Mouse (Mus musculus): Measurements from ENCODE around the gene Gsta2. TPM values are rescaled to one million over a fixed set of nuclear protein-coding genes. Genes with fewer than 3 reads are reported as not detected.
"Not testable (repeated sequence)": the region's sequence is repeated elsewhere in the genome, so short reads cannot be mapped to it uniquely, and the experiment has no call there.

Gene Gsta2
- polyA plus RNA-seq, 1 experiment from 2014 or later = not detected

DNA sequence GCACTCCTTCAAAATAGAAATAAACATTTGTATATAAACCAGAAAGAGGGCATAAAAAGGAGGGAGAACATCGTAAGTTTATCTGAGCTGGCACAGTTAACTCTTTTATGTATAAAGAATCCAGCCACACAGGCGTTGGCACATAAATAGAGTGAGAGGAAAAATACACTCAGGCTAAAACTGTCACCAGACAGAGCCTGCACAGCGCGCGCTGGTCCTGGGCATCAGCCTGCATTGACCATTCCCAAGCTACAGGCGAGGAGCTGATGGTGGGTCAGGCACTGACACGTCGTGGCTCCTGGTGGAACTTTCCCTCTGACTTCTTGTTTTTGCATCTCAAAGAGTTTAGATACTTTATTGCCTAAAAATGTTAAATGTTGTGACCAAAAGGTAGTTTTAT lies 63.1 kb downstream of the Gsta2 start:
- 92% methylated on average over 8 of the region's 8 CpGs for WGBS
- H3K27ac ChIP-seq (replicated peaks); H3K4me3 ChIP-seq; H3K9me3 ChIP-seq; H3K9ac ChIP-seq; H3K4me1 ChIP-seq (replicated peaks); H3K4me2 ChIP-seq; ATAC-seq (ENCODE audit: low FRiP score, low read depth); H3K27me3 ChIP-seq; H3K36me3 ChIP-seq: not testable (repeated sequence)

DNA sequence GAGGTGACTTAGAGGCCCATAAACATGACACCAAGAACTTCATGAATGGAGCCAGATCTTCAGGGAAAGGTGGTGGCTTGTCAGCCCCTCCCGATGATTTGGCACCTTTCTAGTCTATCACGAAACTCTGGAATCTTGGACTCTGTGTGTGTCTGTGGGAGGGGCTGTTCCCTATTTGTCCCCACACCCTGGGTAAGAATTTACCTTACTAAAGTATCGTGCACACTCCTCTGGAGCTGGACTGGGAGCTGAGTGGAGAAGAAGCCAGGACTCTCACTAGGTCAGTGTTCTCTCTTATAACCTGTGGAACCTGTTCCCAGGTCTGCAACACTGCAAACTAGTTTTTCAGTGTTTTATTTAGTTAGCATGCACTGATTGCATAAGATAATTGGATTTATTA lies 65.9 kb downstream of the Gsta2 start, which contains the start of gene Gm10639:
Gene Gm10639 (plus strand): TSS at position 201 of the 400 bp plus-strand sequence.
- not testable (repeated sequence) for H3K4me1 ChIP-seq (replicated peaks)
- 93% methylated on average over 3 of the region's 3 CpGs for WGBS

DNA sequence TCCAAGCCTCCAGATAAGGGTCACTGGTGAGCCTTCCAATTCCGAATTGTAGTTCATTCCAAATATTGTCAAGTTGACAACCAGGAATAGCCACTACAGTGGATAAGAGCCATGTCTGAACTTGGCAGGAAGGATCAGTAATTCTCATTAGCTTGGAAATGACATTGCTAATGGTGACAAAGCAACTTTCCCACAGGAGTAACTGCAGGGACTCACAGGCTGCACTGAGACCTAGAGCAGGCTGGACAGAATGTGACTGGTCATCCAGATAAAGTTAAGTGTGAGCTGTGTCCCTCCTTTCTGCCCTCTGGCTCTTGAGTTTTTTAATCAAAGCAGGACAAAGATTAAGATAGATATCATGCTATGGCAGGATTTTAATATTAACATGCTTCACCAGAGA lies 66.5 kb downstream of the Gsta2 start:
- not testable (repeated sequence) for H3K9me3 ChIP-seq; H3K27me3 ChIP-seq; H3K4me1 ChIP-seq (replicated peaks); H3K4me2 ChIP-seq; H3K9ac ChIP-seq; ATAC-seq (ENCODE audit: low FRiP score, low read depth); H3K27ac ChIP-seq (replicated peaks); H3K4me3 ChIP-seq; H3K36me3 ChIP-seq
- 83% methylated on average over 1 of the region's 1 CpGs for WGBS

More for the DNA sequence above, 65.9 kb downstream of the Gsta2 start, which contains the start of gene Gm10639:
- H3K4me2 ChIP-seq; H3K4me3 ChIP-seq; ATAC-seq (ENCODE audit: low FRiP score, low read depth); H3K27ac ChIP-seq (replicated peaks); H3K36me3 ChIP-seq; H3K9me3 ChIP-seq; H3K27me3 ChIP-seq; H3K9ac ChIP-seq: not testable (repeated sequence)

DNA sequence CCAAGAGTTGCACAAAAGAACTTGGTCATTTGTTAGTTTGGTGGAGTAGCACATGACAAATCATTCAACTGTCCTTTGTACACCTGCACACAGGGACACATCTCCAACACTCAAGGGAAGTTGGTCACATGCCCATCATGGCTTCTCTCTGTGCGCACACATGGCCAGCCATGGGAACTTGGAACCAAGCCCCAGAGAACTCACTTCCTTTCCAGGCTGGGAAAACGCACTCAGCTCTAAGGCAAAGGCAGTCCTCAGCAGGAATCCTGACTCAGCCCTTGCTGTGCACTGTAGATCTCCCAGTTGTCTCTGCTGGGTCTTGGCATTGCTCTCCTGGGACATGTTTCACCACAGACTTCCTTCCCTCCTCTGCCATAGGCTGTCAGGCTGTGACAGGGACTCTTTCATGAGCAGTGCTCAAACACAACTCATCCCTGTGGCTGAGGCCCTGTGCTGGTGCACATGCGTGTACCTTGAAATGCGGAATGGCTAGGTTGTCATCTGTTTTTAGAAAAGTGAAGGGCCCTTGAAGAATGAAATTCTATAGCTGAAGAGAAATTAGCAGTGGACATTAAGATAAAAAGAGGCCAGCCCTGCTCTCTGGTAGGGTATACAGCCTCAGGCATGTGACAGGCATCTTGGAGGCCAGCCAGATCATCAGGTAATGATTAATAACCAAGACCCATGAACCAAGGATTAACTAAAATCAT lies 73.4 kb downstream of the Gsta2 start:
- H3K36me3 ChIP-seq; ATAC-seq (ENCODE audit: low FRiP score, low read depth); H3K4me1 ChIP-seq (replicated peaks); H3K4me2 ChIP-seq; H3K27ac ChIP-seq (replicated peaks); H3K9ac ChIP-seq; H3K9me3 ChIP-seq; H3K27me3 ChIP-seq; H3K4me3 ChIP-seq: not testable (repeated sequence)
- 83% methylated on average over 4 of the region's 4 CpGs for WGBS

Other genes starting within 250 kb of the Gsta2 start
- gene Fbxo9, start 246.7 kb downstream of the Gsta2 start, polyA plus RNA-seq (2015; fragmentation: Nextera tagmentation; extraction: Ambion mirVana) = 74.3 and 83.5 TPM in 2 replicates
- 36.2 and 36.9 TPM in 2 replicates for gene Ick, start 246.6 kb downstream of the Gsta2 start, polyA plus RNA-seq (2015; fragmentation: Nextera tagmentation; extraction: Ambion mirVana)
- gene Gsta4, start 173.0 kb downstream of the Gsta2 start, polyA plus RNA-seq (2015; fragmentation: Nextera tagmentation; extraction: Ambion mirVana) = 28.5 and 30.1 TPM in 2 replicates
- gene Gsta1, start 125.1 kb downstream of the Gsta2 start, polyA plus RNA-seq (2015; fragmentation: Nextera tagmentation; extraction: Ambion mirVana) = not detected in 2 replicates
- not detected in 2 replicates for gene Gm3776, start 98.7 kb downstream of the Gsta2 start, polyA plus RNA-seq (2015; fragmentation: Nextera tagmentation; extraction: Ambion mirVana)
- not detected in 2 replicates for gene Gm10639, start 65.9 kb downstream of the Gsta2 start, polyA plus RNA-seq (2015; fragmentation: Nextera tagmentation; extraction: Ambion mirVana)
- gene Omt2a, start 41.0 kb downstream of the Gsta2 start, polyA plus RNA-seq (2015; fragmentation: Nextera tagmentation; extraction: Ambion mirVana) = not detected in 2 replicates
- gene Omt2b, start 28.2 kb downstream of the Gsta2 start, polyA plus RNA-seq (2015; fragmentation: Nextera tagmentation; extraction: Ambion mirVana) = not detected in 2 replicates
- 5.3 and 5.6 TPM in 2 replicates for gene Dppa5a, start 12.4 kb upstream of the Gsta2 start, polyA plus RNA-seq (2015; fragmentation: Nextera tagmentation; extraction: Ambion mirVana)
- gene Ooep, start 22.9 kb upstream of the Gsta2 start, polyA plus RNA-seq (2015; fragmentation: Nextera tagmentation; extraction: Ambion mirVana) = 5.1 and 5.6 TPM in 2 replicates
- gene Ddx43, start 40.0 kb upstream of the Gsta2 start, polyA plus RNA-seq (2015; fragmentation: Nextera tagmentation; extraction: Ambion mirVana) = 0.34 and 0.47 TPM in 2 replicates
- 0.58 and 0.80 TPM in 2 replicates for gene Cgas, start 87.4 kb upstream of the Gsta2 start, polyA plus RNA-seq (2015; fragmentation: Nextera tagmentation; extraction: Ambion mirVana)
- gene Mto1, start 92.4 kb upstream of the Gsta2 start, polyA plus RNA-seq (2015; fragmentation: Nextera tagmentation; extraction: Ambion mirVana) = 28.6 and 30.5 TPM in 2 replicates
- 1.9 and 2.9 TPM in 2 replicates for gene Gm17324, start 93.0 kb upstream of the Gsta2 start, polyA plus RNA-seq (2015; fragmentation: Nextera tagmentation; extraction: Ambion mirVana)
- gene Eef1a1, start 133.4 kb upstream of the Gsta2 start, polyA plus RNA-seq (2015; fragmentation: Nextera tagmentation; extraction: Ambion mirVana) = 2,946 and 3,077 TPM in 2 replicates
- gene Slc17a5, start 232.3 kb upstream of the Gsta2 start, polyA plus RNA-seq (2015; fragmentation: Nextera tagmentation; extraction: Ambion mirVana) = 15.4 and 16.2 TPM in 2 replicates